Mouse (Mus musculus): ENCODE results near the gene Wnt8b.
A peak's percentile ranks its signal among the peaks of the same experiment; 100 is the strongest.

Wnt8b gene

DNA sequence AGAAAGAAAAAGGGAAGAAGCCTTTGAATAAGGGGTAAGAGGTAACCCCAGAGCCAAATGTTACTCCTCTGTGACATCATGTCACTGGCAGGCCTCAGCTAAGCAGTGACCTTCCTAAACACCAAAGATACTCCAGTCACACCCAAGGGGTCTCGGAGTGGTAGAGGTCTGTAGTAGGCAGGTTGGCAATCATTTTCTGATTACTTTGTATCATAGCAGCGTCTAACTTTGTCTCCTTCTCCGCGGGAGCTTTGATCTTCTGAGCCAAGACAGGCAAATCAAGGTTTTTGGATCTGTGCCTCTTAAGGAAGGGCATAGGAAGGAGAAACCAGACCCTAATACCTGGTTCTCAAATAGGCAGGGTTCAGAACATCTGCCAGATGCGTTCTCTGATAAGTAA, 19.3 kb downstream of the Wnt8b start:
- DNase-seq (ENCODE audit: low read depth): no peak

DNA sequence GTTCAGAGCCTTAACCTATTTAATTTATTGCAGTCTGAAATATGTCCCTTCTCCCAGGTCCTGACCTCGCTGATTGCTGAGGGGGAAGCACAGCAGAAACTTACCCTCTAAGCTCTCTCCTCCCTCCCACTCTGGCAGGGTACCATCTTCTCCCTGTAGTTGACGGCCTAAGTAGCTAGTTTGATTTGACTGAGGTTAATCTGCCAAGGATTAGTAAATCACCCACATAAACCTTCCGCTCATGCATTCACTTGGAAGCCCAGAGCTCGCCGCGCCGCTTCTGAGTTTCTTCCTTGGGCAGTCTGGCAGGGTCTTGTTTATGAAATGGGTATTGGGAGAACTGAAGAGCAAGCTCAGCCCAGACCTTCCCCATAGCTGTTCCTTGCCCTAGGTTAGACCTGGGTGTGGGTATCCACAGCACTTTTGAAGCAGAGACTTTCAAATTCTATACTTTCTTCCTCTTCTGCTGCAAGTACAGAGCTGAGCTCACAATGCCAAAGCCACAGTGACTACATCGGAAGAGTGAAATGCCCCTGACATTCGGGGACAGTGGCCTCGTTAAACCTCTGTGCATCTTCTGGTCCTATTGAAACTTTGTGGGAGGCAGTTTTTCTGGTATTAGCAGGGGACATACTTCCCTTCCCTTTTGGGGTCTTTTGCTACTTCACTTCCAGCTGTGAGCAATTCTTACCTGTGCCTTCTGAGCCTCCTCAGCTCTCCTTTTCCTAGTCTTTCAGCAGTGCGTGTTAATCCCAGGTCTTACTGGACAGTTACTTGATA, 20.0 kb downstream of the Wnt8b start:
- no peak for DNase-seq (ENCODE audit: low read depth)

DNA sequence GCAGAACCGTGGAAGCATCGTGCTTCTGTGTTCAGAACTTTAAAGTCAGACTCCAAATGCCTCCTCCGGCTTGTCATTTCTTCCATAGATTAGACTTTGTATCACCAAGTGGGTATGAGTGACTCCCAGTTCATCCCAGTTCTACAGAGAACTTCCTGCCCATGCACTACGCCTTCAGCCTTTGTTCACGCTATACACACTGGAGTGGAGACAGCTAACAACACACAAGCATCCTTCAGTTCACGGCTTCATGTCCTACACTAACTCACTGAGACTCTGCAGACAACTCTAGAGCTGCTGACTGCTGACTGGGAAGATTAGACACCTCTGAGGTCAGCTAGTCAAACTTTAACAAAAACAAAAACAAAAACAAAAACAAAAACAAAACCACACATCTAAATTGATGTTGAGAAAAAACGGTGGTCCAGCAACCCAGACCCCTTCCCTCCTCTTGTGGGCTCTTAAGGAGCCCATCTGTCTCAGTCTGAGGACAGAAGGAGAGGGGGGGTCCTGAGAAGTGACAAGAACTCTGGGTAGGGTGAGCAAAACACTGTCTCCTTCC, 20.7 kb downstream of the Wnt8b start:
- no peak for DNase-seq (ENCODE audit: low read depth)

DNA sequence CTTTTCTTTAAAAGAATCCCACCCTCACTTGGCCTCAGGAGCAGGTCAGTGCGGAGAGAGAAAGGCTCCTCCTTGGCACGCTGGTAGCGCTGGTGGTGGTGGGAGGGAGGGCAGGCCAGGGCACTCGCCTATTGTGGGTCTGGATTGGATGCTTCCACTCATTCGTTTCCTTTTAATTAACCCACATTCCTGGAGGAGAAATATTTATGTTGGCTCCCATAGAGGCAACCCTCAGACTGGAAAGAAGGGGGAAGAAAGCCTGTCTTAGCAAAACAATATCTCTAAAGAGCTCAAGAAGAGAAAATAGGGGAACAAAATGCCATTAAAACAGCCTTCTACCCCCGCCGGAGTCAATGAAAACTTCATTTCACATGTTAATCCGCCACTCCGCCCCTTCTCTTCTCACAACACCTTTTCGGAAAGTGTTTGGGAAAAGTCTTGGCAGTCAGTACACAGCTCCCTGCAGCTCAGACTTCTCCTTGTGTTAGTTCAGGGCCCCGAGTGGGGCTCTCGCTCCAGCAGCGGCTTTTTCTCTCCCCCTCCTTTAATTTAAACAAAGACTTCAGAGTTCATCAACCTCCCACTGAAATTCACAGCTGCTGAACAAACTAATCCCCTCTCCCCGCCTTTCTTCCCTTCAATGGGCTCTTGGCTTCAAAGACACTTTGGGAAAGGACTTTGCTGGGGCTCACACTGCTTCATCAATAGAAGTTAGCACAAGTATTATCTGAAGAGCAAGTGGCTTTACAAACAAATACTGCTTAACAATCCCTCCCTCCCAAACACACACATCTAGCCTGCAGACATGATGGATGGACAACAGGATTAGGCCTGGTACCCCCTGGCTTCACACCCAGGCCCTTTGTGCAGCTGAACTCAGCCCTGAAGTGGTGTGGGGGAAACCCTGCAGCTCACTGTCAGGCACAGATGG, 21.5 kb downstream of the Wnt8b start:
- DNase-seq (ENCODE audit: low read depth): no peak

DNA sequence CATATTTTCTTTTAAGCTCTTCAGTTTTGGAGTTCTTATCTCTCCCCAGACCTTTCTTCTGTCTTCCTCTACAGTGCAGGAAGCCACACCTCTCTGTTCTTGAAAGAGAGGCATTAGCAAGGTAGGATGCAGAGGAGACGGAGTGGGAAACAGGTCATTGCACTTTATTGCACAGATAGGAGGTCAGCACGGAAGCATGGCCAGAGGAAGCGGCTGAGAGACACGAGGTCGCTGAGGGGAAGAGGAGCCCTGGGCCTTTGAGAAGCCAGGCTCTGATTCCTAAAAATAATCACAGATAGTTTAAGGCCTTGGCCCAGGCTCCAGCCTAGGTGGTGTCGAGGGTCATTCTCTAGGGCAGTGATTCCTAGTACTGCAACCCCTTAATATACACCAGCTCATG, 22.5 kb downstream of the Wnt8b start:
- no peak for DNase-seq (ENCODE audit: low read depth)

DNA sequence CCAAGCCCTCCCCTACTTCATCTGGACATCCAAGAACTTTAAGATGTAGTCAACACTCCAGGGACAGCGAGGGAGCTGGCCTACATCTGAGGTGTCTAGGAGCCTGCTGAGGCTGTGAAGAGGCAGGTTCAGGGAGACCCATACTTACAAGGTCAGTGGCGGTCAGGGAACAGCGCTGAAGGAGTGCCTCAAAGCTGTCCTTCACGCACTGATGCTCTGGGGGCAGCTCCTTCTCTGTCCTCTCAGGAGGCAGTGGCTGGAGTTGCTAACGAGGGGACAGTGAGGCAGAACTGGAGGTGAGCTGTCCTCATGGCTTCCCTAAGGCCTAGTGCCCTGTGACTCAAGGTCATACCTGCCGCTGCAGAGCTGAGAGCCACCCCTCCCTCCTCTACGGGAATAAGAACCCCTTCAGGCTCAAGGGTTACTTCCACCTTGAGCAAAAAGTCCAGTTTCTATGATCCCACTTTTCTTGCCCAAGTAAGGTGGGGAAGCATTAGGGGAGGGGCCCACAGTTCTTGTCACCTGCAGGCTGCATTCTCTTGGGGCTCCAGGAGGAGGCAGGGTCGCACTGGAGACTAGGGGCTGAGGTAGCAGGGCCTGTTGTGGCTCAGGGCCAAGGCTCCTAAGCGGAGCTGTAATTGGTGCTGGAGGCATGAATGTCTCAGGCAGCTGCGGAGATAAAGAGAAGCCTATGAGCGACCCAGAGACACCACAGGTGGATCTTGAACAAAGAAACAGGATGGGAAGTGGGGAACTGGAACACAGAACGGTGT, 24.9 kb downstream of the Wnt8b start:
- no peak for DNase-seq (ENCODE audit: low read depth)

DNA sequence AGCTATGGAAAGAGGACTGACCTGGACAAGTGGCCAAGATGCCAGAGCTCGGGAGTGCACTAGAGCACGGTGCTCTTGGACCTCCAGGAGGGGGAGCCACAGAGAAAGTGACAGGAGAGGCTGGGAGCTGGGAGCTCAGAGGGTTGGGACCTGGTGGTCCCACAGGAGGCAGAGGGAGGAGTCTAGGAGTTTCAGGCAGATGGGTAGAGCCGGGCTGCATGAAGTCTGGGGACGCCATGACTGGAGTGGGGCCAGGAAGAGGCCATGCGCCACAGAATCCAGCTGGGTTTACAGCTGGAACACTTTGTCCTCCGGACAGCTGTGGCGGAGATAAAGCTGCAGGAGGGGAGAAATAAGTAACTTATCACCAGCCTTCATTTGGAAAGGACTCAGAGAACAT, 25.9 kb downstream of the Wnt8b start:
- DNase-seq (ENCODE audit: low read depth): no peak

DNA sequence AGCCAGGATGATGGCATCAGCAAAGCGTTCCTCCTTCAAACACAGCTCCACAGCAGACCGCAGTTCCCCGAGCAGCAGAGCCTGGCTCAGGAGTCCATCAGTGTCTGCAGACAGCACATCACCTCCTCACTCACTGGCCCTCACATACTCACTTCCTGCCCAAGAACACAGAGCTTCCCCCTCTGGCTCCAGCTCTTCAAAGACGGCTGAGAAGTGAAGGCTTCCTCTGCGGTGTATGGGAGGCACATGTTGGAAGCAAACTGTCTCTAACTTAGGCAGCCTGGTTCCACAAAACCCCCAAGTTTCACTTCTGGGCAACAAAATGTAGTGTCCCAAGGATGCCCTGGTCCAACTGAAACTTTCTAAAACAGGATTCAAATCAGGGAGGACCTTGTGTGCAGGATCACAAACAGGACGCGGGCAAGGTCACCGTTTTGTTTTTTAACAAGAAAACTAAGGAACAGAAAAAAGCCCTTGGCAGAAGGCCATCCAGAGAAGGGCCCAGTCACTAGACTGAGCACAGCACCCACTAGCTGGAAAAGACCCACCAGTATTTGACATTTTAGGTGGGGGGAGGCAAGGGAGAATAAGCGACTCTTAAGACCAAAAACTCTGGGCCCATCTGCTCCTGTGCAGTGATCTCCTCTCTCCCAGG, 32.4 kb downstream of the Wnt8b start:
- no peak for DNase-seq (ENCODE audit: low read depth)

DNA sequence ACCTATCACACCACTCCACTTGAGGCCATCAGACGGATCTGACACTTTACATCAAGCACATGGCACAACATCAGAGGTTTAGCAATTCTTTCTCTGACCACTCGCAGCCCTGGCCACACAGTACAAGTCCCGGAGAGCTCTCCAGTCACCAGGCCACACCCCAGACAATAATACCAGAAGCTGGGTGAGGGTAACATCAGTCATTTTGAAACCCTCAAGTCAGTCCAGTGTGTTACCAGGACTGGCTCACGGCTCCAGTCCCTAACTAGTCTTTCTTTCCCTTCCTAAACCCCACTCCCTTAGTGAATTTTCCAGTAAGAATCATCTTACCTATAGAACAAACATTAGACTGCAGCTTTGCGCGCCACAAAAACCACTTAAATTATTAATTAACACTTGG, 36.7 kb downstream of the Wnt8b start:
- DNase-seq (ENCODE audit: low read depth): no peak

DNA sequence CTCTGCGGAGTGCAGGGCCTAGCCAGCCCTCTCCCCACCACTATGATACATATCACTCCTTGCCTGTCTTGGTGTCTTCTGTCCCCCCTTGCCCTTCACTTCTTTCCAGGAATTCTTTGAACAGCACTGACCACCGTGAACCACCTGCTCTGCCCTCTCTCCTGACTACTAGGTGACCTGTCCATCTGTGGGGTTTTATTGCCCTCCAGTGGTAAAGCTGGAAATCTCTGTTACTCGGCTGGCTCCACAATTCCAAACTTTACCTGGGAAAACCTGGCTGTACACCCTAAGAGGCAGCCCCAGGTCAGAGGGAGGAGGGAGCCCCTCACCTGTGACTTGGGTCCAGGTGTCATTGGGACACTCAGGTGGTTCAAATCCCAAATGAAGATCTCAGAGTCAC, 42.1 kb downstream of the Wnt8b start:
- DNase-seq (ENCODE audit: low read depth): no peak

DNA sequence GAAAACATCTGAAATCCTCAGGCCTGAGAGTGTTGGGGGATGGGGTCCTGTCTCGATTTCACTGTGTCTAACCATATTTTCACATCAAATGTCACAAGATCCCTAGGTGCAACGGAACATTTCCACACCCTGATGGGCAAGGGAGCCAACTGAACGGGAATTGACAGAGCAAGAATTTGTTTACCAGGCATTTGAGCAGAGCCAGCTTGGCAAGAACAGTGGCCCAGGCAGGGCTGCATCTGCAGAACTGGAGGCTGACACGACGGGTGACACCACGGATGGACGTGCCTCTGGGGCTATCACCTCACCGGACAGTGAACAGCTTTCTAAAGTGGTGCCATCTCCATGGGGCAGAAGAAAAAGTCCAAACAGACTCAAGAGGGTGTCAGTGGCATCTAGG, 44.1 kb downstream of the Wnt8b start:
- no peak for DNase-seq (ENCODE audit: low read depth)

DNA sequence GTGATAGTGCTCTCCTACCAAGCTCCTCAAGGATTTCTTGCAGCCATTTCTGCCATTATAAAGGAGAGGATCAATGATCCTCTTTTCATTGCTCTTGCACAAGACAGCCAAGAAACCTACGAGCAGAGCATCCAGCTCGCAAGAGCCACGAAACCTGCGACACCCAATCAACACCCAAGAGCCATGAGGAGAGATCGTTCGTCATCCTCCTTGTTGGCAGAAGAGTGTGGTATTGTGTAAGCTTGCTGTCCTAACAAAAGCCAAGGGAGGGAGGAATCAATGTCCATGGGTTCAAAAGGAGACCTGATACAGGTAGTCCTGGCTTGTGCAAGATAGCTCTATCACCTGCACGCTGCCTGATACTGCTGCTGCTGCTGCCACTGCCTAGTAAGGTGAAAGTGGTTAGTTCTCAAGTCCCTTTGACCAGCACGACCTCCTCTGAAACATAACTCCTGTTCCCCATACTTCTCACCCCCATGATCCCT, 49.5 kb downstream of the Wnt8b start:
- DNase-seq (ENCODE audit: low read depth): no peak

DNA sequence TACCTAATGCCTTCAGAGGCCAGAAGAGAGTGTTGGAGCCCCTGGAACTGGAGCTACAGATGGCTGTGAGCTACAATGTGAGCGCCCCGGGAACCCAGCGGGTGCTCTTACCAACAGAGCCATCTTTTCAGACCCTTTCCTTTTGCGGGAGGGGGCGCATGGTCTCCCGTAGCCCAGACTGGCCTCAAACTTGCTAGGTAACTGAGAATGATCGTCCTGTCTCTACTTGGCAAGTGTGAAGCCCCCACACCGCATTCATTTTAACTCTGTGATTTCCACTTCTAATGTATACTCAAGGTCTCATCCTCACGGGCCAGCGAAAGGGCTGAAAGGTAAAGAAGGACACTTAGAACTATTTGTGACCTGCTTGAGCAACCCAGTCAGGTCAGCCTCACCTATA, 51.1 kb downstream of the Wnt8b start:
- DNase-seq (ENCODE audit: low read depth): no peak

DNA sequence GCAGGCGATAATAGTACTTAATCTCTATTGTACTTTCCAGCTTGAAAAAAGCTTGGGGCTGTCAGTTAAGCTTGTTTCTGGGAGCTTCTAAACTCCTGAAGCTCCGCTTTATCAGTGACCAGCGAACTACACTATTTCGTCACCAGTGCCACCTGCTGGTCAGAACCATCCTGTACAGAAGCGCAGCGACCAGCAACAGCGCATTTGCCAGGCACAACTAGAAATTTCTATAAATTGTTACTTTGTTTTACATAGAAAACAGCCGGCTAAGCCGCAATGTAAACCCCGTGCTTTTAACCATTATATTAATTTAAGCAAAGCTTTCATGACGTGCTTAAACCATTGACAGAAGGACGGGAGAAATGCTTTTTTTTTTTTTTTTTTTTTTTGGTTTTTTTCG, 51.5 kb downstream of the Wnt8b start:
- DNase-seq (ENCODE audit: low read depth): peak; percentile 37

DNA sequence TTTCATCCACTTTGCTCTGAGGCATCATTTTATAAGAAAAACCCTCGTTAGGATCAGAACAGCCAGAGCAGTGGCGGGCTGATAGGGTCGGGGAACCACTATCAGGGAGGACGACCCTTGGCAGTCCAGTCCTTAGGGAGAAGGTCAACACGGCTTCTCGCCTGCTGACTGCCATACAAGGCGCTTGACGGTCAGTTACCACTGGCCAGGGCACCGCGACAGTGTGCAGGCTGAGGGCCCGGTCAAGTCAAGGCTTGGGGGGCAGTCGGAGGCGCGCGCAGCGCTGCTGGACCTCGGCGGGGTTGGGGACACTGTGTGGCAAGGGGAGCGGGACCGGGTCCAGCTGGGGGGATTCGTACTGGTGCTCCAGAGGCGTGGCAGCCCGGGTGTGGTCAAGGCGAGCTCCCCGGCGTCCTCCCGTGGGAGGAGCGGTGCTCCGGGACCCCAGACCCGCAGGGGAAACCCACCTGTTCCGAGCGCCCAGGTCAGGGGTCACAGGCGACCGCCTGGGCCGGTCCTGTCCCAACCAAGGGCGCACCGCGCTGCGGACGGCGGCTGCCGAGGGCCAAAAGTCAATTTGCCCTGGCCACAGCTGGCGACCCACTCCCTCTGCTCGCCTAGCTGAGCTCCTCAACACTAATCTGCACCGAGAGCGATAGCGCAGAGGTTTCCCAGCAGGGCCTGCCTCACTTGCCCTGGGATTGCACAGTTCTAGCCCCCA, 52.2 kb downstream of the Wnt8b start, which contains the start of gene Sec31b:
Gene Sec31b (minus strand): TSS at position 544 of the 721 bp plus-strand sequence.
- DNase-seq (ENCODE audit: low read depth): no peak

DNA sequence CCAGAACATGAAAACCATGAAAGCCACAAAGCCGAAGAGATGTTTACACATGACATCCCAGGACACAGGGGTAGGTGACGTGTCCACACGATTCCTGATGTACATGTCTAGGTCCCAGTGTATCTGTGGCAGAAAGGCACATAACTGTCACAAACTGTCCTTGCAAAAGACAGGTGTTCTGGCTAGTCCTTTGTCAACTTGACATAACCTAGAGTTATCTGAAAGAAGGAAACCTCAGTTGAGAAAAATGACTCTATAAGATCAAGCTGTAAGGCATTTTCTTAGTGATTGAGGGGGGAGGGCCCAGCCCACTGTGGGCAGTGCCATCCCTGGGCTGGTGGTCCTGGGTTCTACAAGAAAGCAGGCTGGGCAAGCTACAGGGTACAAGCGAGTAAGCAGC, 59.5 kb downstream of the Wnt8b start, which contains the start of gene Gm20538:
Gene Gm20538 (minus strand): TSS at position 101 of the 400 bp plus-strand sequence.
- no peak for DNase-seq (ENCODE audit: low read depth)

DNA sequence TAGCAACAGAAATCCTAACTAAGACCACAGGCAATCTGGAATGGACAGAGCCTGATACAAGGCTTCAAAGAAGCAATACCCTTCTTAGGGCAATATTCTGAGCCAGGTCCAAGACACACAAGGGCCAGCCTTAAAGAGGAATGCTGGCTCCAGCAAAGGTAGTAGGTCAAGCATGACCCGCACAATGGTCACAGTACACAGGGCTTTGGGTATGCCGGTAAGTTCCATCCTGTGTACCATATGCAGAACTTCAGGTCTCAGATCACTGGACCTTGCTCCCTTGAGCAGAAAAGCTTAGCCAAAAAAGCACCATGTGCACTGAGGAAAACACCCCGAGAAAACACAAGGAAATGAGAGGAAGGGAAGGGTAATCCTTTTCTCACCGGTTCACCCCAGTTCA, 60.0 kb downstream of the Wnt8b start:
- no peak for DNase-seq (ENCODE audit: low read depth)

DNA sequence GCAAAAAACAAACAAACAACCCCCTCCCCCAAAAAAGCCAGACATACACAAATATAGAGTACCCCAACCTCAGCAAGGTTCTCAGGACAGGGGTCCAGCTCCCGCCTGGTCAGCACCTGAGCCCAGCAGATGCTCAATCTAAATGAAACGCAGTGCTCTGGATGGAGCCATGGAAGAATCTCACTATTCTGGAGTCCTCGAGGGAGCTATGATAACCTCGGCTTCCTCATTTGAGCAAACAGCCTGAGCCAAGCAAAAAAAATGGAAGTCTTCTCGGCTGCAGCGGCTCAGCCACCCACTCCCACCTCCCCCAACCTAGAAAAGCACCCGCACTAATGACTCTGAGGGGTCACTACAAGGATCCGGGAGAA, 61.2 kb downstream of the Wnt8b start:
- no peak for DNase-seq (ENCODE audit: low read depth)

DNA sequence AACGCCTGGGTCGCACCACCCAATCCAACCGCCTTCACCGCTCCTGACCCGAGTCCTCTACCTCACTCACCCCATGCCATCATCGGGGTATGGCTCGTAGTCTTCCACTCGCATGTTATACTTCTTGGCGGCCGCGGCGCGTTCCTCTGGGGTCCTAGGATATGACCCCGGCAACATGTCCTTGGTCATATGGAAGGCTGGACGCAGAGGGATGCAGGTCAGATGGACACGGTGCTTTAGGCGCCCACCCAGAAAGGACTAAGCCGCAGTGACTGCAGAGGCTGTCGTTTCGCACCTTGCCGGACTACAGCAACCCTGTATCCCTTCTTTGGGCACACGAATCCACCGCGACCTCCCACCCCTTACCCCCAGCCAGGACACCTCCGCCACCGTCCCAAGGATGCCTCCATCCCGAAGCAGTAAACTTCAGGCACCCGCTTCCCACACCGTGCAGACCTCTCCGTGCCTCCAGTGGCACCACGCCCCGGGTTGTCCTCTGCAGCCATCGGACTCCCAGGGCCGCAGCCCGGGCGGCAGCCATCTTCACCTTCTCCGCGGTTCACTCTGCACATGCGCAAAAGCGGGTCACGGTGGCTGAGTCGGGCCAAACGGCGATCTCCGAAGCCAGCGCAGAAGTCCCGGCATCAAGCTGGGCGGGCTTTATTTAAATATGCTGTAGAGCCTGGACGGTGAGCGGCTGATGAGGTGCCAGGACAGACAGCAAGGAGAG, 61.8 kb downstream of the Wnt8b start, which contains the start of gene Ndufb8:
Gene Ndufb8 (minus strand): TSS at position 580 of the 730 bp plus-strand sequence.
- DNase-seq (ENCODE audit: low read depth): peak; percentile 78

Measured in fibroblast of lung, adult 2 months (primary cell).